Mouse (Mus musculus) E14TG2a.4 (cell line): ENCODE results near the gene Lrrc75a.
A peak's percentile ranks its signal among the peaks of the same experiment; 100 is the strongest.

ENCODE experiments used
- CTCF ChIP-seq: conservative IDR thresholded peaks from 2 replicates; pipeline ENCODE4 v1.5.1; 2014; ENCODE audit warnings: low read length
- NANOG ChIP-seq: IDR thresholded peaks from 2 replicates; pipeline ENCODE4 v1.6.1; 2014; ENCODE audit warnings: borderline replicate concordance, low read length, mixed read lengths

- TF ChIP-seq CTCF = peak; percentile 98
- no peak for TF ChIP-seq NANOG
Measured at GRCm38 (mm10) chr11:62613657-62614365, 34.5 kb downstream of the Lrrc75a start.
